Mouse (Mus musculus): Measurements from ENCODE around the gene Ythdf2. TPM values are rescaled to one million over a fixed set of nuclear protein-coding genes. Genes with fewer than 3 reads are reported as not detected.

The Ythdf2 gene
- polyA plus RNA-seq, 1 experiment, result 19.2 TPM

DNA sequence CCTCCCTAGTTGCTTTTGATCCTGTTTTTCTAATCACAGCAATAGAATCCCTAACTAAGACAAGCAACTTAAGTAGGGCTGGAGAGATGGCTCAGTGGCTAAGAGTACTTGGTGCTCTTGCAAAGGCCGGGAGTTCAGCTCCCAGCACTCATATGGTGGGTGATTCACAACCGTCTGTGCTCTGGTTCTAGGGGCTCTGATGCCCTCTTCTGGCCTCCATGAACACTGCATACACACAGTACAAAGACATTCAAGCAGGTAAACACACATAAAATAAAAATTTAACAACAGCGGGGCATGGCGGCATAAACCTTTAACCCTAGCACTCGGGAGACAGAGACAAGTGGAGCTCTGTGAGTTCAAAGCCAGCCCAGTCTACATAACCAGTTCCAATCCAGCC is 65.9 kb downstream of the Ythdf2 start:
- DNase-seq (ENCODE audit: low read depth), result no peak

DNA sequence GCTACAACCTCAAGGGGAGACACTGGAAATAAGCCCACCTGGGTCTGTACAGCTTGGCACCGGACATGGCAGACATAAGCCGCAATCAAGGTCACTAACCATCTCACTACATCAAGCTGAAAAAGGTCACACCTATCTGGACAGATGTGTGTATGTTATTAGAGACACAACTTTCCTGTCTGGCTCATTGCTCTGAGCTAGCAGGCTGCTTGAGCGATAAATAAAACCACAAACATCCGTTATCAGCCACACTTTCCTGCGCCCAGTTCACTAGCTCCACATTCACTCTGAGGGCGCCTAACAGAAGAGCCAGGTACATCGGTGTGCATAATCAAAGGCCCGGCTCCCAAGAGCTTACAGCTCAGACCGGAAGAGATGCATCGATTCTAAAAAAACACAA is 67.0 kb downstream of the Ythdf2 start:
- DNase-seq (ENCODE audit: low read depth), result no peak

DNA sequence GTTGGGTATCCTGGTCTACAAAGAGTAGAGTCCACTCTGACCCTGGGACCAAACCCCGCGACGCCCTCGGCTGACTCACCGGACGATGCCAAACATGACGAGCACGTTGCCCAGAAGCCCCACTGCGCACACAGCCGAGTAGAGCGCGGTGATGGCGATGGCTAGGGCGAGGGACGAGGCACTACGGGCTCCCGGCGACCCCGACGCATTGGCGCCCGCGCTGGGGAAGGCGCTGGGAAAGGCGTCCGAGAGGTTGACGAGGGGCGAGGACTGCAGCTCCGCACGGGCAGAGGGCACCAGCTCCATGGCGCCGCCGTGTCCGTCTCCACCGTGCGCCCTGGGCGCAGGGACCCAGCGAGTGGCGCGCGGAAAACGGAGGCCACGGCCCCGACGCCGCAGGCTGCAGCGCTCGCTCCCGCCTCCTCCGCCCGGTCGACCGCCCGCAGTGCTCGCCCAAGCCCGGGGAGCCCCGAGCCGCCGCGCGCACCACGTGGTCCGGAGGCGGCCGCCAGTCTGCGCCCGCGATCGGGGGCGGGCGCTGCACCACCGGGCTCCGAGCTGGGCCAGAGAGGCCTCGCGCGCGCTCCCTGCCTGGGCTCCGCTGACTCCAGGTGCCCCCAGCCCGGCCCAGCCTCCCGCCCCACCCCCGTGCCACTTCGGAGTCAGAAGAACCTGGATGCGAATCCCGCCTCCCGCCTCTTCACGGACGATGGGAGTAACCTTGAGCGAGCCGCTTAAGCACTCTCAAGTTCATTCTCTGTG is 67.8 kb downstream of the Ythdf2 start, which contains the start of gene Oprd1:
Oprd1 (minus strand) TSS at position 407 of the 762 bp plus-strand sequence.
- no peak for DNase-seq (ENCODE audit: low read depth)

DNA sequence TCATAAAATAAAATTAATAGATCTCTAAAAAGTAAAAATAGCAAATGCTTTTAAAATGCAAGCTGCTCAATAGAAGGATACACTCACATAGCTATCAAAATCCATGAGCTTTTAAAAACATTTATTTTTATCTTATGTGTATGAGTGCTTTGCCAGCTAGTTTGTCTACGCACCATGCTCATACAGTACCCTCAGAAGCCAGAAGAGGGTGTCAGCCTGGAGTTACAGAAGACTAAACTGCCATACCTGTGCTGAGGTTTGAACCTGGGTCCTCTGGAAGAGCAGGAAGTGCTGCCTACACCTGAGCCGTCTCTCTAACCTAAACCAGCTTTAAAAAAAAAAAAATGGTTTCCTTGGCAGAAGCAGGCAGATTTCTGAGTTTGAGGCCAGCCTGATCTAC is 73.5 kb downstream of the Ythdf2 start:
- DNase-seq (ENCODE audit: low read depth), result no peak

DNA sequence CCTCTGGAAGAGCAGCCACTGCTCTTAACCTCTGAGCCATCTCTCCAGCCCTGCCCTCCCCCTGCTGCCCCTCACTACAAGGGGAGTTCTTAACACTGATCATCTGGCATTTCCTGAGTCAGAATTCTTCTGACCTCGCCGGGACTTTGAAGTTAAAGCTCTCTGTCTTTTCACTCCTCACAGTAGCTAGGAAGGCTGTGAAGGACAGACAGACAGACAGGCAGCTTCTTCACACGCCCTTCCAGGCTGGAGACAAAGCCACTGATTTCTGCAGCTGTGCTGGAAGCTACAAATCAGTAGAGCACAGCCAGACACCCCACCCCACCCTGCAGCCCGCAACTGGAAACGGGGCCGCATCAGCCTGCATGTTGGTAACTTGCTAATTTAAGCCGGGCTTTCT is 75.1 kb downstream of the Ythdf2 start:
- no peak for DNase-seq (ENCODE audit: low read depth)

Other genes with a start within 250 kb of the Ythdf2 start
- 0.31 and 0.32 TPM in 2 replicates for gene Gm10300, start 137.6 kb downstream of the Ythdf2 start, polyA plus RNA-seq (2012; rRNA removed)
- gene Epb41, start 137.0 kb downstream of the Ythdf2 start, polyA plus RNA-seq (2012; rRNA removed), result 22.7 and 23.9 TPM in 2 replicates
- 0.03 TPM in 1 of 2 replicates, not detected in the other for gene Oprd1, start 67.8 kb downstream of the Ythdf2 start, polyA plus RNA-seq (2012; rRNA removed)
- 11.8 and 12.5 TPM in 2 replicates for gene Gmeb1, start 49.3 kb upstream of the Ythdf2 start, polyA plus RNA-seq (2012; rRNA removed)
- gene Taf12, start 62.1 kb upstream of the Ythdf2 start, polyA plus RNA-seq (2012; rRNA removed), result 9.5 and 10.9 TPM in 2 replicates
- 16.4 and 22.5 TPM in 2 replicates for gene Rab42, start 91.1 kb upstream of the Ythdf2 start, polyA plus RNA-seq (2012; rRNA removed)
- gene Trnau1ap, start 117.2 kb upstream of the Ythdf2 start, polyA plus RNA-seq (2012; rRNA removed), result 18.9 and 25.9 TPM in 2 replicates
- 8.5 and 10.9 TPM in 2 replicates for gene Rcc1, start 141.3 kb upstream of the Ythdf2 start, polyA plus RNA-seq (2012; rRNA removed)
- gene Phactr4, start 210.2 kb upstream of the Ythdf2 start, polyA plus RNA-seq (2012; rRNA removed), result 6.2 and 12.9 TPM in 2 replicates

All from gonadal fat pad, adult 2 months (tissue).